Mouse (Mus musculus) CD4-positive, CD25-positive, alpha-beta regulatory T cell, adult 2 months (primary cell): ENCODE data around the gene Cdc42ep5.

Source experiments
- DNase-seq: peaks from one replicate; pipeline ENCODE4 v3.0.0-alpha.2; 2012; ENCODE audit warnings: low read depth, low spot score

Cdc42ep5 gene

DNA sequence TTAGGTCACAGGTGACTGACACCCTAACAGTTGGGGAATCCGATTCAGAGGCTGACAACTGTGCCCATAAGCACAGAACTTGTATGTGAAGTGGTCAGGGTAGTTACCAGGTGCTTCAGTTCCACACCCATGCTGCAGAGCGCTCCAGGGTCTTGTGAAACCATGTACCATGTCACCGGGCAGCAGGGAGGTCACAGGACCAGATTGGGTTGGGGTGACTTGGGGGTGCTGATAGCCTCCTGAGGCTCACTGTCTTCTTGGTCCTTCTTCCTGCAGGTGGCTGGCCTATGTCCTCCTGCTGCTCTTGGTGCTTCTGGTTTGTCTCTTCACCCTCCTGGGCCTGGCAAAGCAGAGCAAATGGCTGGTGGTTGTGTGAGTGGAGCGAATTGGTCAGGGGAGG is 36.8 kb downstream of the Cdc42ep5 start:
- DNase-seq, result no peak

DNA sequence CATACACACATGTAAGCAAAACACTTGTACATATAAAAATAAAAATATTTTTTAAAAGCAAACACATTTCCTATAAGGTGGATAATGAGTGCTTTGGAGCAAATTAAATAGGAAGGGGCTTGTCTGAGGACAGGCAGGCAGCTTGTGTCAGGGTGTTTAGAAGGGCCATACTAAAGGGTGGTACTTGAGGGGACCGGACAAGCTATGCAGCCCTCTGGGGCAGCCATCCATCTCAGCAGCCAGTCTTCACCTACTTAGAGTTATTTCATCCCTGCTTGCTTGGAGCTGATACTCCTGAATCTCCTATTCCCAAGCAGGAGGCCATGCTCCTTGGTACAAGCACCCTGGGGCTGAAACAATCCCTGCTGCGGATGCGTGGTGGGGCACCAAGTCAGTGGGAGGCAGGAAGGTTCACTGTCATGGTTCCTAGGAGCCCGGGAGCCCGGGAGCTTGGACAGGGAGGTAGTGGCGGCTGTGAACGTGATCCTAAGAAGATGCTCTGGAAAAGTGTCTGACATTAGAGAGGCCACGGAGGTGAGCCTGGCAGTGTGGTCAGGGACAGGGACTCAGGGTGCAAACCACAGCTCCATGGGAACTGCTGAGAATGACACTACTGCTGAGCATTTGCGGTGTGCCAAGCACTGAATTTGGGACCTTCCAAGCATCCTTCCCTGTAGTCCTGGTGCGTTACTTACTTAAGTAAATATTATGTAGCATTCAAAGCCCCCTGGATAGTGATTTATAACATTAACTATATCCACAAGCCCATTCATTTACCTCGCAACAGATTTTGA is 37.5 kb downstream of the Cdc42ep5 start:
- DNase-seq, result no peak

DNA sequence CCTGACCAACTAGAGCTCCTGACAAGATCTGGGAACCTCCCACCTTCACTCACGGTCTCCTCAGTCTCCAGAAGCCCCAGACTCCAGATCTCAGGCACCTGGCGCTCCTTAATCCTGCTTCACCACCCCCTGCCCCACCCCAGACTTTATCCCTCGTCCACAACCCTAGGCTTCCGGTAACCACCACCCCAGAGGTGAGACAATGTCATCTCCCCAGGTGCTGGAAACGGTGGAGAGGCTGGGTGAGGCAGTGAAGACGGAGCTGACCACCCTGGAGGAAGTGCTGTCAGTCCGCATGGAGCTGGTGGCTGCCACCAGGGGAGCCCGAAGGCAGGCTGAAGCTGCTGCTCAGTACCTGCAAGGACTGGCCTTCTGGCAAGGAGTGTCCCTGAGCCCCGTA is 39.4 kb downstream of the Cdc42ep5 start:
- no peak for DNase-seq

DNA sequence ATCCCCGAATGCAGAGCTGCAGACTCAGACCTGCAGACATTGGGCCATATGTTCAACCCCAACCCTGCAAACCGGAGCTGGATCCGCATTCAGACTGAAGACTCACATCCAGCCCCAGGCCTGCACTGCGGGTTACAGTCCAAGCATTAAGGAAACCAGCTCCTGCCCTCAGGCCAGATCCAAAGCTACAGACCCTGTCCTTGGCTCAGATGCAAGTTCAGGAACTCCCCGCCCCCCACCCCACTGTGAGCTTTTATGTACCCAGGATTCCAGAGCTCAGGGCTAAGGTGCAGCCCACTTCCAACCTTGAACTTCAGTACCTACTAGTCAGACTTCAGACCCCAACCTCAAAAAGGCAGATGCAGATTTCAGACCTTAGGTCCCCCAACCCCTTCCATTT is 39.8 kb downstream of the Cdc42ep5 start:
- DNase-seq, result no peak

DNA sequence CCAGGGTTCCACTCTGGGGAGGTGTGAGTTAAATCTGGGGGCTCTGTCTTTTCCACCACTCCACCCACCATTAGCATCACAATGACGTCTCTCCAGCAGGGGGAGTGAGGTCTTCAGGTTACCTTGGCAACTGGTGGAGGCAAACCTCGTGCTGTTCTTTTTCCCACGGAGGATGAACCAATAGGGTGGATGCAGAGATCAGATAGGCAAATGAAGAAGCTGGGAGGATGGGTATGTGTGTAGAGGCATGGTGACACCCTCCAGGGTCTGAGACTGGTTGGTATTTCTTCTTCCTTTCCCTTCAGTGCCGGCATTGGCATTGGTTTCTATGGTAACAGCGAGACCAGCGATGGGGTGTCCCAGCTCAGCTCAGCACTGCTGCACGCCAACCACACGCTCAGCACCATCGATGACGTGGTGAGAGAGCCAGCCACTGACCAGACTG is 40.3 kb downstream of the Cdc42ep5 start:
- DNase-seq, result peak; percentile 92

DNA sequence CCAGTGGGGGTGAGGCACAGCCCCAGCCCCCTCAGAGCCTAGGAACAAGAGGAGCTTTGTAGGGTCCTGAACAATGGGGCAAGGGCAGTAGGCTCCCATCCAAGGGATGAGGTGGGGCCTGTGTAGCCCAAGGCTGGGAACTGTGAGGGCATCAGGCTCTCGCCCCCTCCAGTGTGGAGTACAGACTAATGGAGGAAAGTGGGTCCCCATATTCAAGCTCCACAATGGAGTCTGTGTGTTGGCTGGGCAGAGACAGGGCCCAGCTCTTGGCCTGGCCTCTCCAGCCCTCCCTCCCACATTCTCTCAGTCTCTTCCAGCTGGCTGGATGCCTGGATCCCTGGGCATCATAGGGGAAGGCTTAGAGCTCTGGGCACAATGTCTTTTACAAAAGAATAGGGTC is 40.9 kb downstream of the Cdc42ep5 start:
- DNase-seq, result no peak

DNA sequence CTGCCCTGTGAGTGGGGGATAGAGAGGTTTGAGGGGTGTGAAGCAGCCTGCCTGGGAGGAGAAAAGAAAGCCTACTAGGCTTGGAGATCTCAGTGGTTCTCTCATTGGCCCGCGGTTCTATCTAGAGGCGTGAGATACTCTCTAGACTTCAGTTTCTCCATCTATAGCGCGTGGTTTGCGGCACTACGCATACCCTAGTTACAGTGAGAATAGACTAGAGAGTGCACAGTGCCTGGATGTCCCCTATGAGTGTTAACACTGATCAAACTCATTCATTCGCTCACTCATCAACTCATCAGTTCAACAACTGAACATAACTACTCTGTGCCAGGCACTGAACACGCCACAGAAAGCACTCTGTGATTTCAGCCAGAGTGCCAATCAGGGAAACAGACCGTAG is 41.9 kb downstream of the Cdc42ep5 start:
- DNase-seq, result no peak

DNA sequence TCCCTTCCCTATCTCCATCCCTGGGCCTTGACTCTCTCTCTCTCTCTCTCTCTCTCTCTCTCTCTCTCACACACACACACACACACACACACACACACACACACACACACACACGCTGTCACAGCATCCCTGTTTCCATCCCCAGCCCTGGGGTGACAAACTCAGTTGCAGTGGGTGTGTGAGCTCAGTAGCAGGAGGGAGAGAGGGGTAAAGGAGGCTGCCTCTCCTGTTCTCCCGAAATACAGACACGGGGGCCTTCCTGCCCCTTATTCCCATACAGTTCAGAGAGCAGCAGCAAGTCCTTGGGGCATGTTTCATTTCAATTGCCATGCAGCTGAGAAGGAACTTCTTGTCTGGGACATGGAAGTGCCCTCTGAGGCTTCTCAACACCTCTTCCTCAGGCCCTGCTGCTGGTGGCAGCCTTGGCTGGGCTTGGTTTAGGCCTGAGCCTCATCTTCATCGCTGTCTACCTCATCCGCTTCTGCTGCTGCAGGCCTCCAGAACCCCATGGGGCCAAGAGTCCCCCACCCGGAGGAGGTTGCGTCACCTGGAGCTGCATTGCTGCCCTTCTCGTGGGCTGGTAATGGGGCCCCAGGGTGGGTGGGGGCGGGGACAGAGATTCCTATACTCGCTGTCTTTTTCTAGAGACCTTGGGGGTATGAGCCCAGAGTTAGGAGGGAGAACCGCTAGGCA is 42.4 kb downstream of the Cdc42ep5 start:
- no peak for DNase-seq

DNA sequence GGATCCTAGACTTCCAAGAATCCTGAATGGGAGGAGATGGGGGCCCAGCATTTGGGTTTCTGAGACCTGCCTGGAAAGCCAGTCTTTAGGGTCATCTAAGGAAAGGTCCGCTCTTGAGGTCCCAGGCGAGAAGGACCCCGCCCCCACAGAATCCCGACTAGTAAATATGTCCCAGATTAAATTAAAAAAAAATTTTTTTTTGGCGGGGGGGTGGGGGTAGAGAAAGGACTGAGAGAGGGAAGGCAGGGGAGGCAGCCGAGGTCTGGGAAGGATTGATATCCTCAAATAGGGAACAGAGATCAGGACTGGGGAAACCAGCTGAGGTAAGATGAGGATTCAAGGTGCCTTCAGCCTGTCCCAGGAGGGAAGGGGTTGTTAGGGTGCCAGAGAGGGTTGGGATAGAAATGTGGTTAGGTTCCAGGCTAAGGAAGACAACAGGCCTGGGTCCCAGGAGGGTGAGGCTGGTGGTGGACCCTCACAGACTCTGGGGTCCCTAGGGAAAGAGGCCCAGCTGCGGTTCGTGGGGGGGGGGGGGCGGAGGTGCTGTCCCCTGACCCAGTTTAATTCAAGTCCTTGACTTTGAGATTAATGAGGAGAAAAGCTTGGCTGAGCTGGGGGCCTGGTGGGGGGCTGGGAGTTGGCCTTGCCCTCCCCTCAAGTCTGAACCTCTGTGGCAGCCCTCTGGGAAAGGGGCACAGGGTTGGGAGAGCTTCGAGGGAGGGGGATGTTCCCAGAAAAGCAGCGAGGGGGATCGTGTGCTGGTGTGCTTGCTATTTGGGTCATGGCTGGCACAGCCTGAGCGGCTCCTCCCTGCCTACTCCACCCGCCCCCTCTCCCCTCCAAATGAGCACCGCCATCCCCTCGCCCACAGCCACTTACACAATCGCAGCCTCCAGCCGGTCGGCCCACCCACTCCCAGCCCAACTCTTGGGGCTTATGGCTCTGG is 44.4 kb downstream of the Cdc42ep5 start:
- no peak for DNase-seq

DNA sequence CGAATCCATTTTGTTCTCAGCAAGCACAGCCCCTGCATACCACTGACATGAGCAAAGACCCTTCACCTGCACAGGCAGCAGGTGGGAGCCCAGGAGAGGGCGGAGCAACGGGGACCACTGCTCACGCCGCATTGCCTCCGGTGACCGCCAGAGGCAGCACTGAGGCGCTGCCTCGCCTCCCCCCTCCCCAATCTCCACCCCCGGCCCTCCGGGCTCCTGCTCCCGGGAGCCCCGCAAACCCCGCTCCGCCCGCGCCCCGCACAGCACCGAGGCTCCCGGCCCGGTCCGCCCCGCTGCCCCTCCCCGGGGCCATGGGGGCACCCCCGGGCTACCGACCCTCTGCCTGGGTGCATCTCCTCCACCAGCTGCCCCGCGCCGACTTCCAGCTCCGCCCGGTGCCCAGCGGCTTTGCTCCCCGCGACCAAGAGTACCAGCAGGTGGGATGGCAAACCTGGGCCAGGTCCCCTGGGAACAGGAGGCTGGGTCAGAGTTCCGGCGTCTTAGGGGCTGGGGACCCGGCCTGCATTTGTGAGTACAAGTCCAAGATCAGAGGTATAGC is 45.2 kb downstream of the Cdc42ep5 start, which contains the start of gene Ttyh1:
TSS of gene Ttyh1 (plus strand) at position 65 of the 559 bp plus-strand sequence.
- peak; percentile 67 for DNase-seq

DNA sequence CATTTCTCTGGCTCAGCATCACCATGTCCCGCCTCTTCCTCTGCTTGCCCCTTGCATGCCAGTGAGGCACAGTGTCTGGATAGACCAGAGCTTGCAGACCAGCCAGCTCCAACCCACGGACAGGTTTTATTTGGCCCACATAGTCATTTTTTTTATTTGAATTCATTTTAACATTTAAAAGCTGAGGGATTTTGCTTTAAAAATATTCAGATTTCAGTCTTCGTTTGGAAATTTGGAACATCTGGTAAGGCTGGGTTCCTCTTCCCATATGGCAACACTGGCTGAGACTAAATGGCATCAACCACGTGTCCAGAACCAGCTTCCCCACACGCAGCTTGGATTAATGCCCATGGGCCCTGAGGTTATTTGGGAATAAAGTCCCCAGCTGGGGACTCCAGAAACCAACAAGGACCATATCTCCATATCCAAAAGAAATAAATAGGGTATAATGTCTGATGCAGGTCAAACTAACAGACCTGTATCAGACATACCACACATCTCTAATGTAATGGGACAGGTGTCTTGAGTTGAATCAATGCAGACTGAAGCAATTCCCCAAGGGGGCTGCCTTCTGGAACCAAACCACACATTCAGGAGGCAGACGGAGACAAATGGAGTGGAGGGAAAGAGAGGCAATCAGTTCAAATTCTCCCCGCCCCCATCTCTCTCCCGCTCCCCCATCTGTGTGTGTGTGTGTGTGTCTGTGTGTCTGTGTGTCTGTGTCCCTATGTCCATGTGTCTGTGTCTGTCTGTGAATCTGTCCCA is 47.4 kb downstream of the Cdc42ep5 start:
- no peak for DNase-seq

DNA sequence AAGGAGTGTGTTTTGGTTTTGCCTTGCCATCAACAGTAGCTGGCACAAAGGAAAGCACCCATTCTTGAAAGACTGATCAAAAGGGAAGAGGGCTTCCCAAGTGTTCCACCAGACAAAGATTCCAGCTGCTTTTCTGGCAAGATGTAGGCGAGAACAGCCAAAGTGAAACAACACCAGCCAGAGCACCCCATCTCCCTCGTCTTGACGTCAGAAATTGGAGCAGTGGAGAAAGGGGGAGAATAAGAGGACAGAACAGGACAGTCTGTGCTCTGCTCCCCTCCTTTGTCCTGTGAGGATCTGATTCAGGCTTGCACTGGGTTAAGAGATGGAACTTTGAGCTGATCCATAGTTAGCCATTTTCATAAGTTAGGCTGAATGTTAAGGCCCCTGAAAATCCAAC is 52.9 kb downstream of the Cdc42ep5 start:
- DNase-seq, result no peak

DNA sequence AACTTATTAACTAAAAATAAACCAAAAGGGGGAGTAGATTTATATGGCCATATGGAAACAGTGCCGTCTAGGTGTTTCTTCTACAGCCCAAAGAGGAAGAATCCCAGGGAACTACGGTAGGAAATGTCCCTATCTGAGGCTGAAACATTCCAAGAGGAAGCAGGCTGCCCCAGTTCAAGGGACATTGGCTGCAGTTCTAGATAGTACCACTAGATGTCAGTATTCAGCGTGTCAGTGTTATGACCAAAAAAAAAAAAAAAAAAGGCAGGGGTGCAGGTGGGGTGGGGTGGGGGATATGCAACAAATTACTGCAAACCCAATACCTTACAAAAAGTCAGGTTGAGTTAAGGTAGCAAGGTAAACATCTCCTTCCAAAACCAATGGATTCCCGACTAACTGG is 61.2 kb downstream of the Cdc42ep5 start:
- DNase-seq, result peak; percentile 80
